Mouse (Mus musculus) layer of hippocampus, postnatal 36 days (tissue): ENCODE data around the gene Ppp1r1a. TPM values are rescaled to one million over a fixed set of nuclear protein-coding genes. Genes with fewer than 3 reads are reported as not detected.
A peak's percentile ranks its signal among the peaks of the same experiment; 100 is the strongest.

ENCODE experiments used
- DNase-seq, 2 experiments: peaks; one replicate each; pipeline ENCODE4 v3.0.0; 2022
- total RNA-seq, 2 experiments: library from RNA; stranded (reverse); gene quantifications; 2 replicates each; pipeline ENCODE4 v1.2.3; 2021

Ppp1r1a gene
- total RNA-seq, 2 experiments from 2014 or later, result 99.1 to 123 TPM

DNA sequence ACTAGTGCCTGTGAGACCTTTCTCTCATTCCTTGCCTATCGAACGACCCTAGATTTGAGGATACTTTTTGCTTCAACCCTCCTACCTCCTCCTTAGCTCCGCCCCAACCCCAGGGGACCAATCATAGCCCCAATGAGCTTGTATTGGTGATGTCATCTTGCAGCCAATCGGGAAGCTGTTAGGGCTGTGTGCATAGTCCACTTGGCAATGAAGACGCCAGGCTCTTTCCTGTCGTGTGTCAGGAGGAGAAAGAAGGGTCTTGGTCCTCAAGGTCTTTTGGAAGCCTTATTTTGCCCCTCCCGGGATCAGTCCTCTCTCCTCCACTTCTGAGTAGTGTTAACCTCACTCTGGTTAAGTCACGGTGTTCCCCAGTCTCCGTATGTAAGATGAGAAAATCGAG, 23.7 kb downstream of the Ppp1r1a start:
- peak; percentile 60 to 65 for DNase-seq

GRCm38 (mm10) chr15:103513621-103514031, 24.2 kb downstream of the Ppp1r1a start:
- DNase-seq, result no peak

DNA sequence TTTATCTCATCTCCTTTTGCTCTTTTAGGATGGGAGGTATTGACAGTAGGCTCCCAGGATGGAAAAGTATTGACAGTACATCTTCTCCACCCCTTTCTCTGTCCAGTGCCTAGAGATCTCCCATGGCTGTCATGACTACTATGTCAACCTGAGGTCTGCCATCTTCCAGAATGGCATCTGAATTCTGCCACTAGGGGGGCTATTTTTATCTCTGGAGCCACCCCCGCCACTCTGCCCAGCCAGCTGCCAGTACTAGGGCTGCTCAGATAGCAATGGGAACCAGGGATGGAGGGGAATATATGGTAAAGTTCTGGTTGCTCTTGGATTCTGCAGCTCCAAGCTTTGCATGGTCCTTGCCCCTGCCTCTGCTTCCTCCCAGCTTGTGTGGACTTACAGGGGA, 26.2 kb downstream of the Ppp1r1a start:
- peak in 1 of 2 experiments; percentile 63 for DNase-seq

DNA sequence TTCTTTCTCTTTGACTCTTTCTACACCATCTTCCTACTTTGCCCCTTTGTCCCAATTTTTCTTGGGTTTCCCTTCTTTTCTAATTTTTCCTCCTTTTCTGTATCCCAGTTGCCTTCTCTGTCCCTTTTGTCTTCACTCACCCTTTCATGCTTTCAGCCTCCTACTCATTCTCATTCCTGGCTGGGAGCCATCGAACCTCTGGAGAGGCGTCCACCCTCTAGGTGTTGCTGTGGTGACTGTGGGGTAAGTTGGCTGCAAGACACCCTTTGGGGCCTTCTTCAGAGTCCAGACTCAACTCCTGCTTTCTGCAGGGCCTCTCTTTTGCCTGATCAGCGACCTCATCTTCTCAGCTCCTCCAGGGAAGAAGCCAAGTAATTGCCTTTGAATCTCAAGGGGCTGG, 28.5 kb downstream of the Ppp1r1a start:
- DNase-seq, result no peak

DNA sequence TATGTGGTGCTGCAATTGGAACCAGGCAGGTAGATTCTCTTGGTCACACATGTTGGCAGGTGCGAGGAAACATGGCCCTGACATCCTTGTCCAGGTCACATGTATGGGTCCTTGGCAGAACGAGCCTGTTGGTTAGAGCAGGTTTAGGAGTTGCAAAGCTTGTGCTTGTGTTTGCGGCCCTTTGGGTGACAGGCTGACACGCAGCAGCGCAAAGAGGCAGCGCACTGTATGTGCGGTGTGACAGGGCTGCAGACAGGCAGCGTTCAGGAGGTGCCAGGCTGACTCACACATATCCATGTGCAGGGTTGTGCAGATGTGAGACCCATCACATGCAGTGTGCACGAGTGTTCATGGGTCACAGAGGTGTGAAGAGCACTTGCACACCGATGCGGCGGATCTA, 34.1 kb downstream of the Ppp1r1a start:
- peak; percentile 37 to 42 for DNase-seq

DNA sequence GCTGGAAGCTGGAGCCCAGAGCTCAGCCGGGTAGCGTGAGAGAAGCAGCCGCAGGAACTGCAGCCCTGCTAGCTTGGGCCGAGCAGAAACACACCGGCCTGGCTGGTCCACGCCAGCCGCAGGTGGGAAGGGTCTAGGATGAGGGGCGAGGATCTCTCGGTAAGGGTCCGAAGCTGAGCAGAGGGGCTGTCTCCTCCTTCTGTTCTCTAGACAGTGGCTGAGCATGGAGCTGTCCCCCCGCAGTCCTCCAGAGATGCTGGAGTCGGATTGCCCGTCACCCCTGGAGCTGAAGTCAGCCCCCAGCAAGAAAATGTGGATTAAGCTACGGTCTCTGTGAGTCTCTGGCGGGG, 34.6 kb downstream of the Ppp1r1a start:
- DNase-seq, result no peak

GRCm38 (mm10) chr15:103502435-103503250, 35.2 kb downstream of the Ppp1r1a start, which contains the start of gene Pde1b:
TSS of gene Pde1b (plus strand) at chr15:103503034.
- peak; percentile 47 to 48 for DNase-seq

DNA sequence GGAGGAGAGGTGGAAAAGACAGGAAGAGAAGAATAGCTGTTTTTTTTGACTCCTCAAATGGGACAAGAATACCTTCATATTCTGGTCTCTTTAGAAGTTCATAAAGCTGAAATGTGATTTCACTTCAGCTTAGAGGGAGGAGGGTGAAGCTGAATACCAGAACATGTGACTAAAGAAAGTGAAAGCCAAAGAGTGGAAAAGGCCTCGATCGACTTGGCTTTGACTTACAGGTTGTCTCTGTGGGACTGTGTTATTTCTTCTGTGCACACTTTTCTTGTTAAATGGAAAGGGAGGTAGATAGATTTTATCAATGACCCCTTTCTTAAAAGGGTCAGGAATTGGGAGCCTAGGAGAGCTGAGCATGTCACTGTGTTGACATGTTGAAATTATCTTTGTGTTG, 36.6 kb downstream of the Ppp1r1a start:
- DNase-seq, result no peak

DNA sequence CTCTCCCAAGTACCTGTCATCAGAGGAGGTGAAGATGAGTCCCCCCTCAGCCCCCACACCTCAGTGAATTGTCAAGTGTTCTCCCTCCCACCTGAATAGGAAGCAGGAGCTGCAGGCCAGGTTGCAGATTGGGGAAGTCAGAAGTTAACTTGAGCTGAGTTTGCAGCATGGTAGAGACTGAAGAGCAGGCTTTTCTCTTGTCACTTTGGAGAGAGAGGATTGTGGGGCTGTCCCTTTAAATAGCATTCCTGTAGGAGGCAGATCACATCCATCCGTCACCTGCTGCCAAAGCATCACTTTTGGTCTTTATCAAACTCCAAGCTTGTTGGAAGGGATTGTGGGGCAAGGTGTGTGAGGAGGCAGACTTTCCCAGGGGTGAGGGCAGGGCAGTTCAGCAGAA, 37.1 kb downstream of the Ppp1r1a start:
- no peak for DNase-seq

DNA sequence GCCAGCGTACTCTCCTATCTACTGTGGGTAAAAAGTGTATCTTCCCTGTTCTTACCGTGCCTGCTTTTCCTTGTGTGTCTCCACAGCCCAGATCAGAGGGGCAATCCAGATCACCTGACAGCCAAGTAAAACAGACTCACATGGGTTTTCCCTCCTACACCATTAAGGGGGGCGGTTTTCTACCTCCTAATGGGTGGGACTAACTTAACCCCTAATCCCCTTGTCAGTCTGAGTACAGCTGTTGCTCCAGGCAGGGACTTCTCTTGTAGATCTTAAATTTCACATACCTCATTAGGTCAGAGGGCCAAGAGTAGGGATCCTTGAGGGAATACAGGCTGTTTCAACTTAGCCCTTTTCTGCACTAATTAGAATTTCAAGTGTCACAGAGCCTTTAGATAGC, 39.6 kb downstream of the Ppp1r1a start:
- no peak for DNase-seq

DNA sequence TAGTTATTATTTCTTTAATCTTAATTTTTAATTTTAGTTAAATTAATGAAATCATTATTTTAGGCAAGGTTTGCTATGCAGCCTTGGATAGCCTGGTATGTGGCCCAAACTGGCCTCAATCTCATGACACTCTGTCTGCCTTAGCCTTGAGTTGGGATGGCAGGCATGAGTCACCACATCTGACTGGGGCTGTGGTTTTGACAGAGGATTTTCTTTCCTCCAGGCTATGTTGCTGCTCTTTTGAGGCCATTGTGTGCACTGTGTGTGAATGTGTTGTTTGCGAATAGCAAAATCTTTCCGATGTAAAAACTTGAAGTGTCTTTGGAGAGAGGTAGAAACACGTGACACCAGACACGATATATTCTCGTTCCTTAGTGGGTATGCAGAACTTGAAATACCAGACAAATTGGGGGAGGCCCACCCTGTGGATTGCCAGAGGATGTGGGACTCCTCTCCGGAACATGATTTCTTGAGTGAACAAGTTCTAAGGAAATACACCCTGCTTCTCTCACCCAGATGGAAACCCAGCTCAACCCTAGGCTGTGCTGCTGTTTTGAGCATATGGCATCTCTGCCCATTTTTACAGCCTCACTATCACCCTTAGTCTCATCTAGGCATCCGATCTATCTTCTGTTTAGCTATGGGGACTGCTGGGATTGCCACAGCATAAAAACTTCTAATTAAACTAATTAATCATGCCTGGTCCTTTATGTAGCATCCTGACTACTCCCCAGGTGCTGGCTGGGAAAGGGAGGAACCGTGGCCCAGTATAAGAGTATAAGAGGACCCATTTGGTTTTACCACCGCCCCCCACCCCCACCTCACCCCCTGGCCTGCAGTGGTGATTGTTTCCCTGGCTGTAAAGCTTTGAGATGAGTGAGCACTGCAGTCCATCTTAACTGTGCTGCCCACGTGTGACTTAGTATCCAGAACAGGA, 41.3 kb downstream of the Ppp1r1a start:
- DNase-seq, result no peak

GRCm38 (mm10) chr15:103488336-103488735, 49.5 kb downstream of the Ppp1r1a start:
- DNase-seq, result no peak

DNA sequence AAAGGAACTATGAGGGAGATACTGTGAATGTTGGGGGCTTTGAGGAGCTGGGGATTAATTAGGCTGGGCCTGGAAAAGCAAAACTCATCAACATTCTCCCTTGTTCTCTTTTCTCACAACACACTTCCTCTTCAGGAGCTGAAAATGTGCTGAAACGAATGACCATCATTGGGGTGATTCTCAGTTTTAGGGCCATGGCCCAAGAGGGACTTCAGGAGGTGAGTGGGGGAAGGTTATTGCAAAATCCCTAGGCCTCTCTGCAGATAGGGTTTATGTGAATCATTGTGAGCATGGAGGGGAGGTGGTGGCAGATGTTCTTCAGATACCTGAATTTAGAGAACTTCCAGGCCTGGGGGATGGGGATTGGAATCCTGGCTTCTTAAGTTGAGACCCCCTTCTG, 51.1 kb downstream of the Ppp1r1a start:
- DNase-seq, result no peak

GRCm38 (mm10) chr15:103485106-103485505, 52.7 kb downstream of the Ppp1r1a start:
- DNase-seq, result no peak

- DNase-seq, result no peak
Observed at GRCm38 (mm10) chr15:103484490-103484889, 53.3 kb downstream of the Ppp1r1a start.

- no peak for DNase-seq
Observed at GRCm38 (mm10) chr15:103482488-103482887, 55.3 kb downstream of the Ppp1r1a start.

Other genes with a start within 250 kb of the Ppp1r1a start
- under 1 TPM; 0.25 to 0.66 TPM for gene Gpr84, start 227.4 kb downstream of the Ppp1r1a start, total RNA-seq
- gene Zfp385a, start 197.9 kb downstream of the Ppp1r1a start, total RNA-seq, result 10 to 100 TPM; 38.7 to 39.7 TPM
- gene Itga5, start 171.2 kb downstream of the Ppp1r1a start, total RNA-seq, result 1 to 10 TPM; 1.4 to 1.9 TPM
- not detected for gene Gtsf1, start 107.5 kb downstream of the Ppp1r1a start, total RNA-seq
- gene Gtsf2, start 89.5 kb downstream of the Ppp1r1a start, total RNA-seq, result not detected
- gene Nckap1l, start 84.2 kb downstream of the Ppp1r1a start, total RNA-seq, result 1 to 10 TPM; 7.0 to 7.3 TPM
- 10 to 100 TPM; 95.3 to 97.7 TPM for gene Pde1b, start 35.0 kb downstream of the Ppp1r1a start, total RNA-seq
- 1 to 10 TPM; 1.3 to 1.6 TPM for gene Glycam1, start 27.1 kb upstream of the Ppp1r1a start, total RNA-seq
- not detected for gene Mucl1, start 217.5 kb upstream of the Ppp1r1a start, total RNA-seq